Comparison of ENCODE assay signal across 8 mouse cellular contexts in genomic region chr13:102665588-102666232, GRCm38 (mm10). TPM values are rescaled to one million over a fixed set of nuclear protein-coding genes. Genes with fewer than 3 reads are reported as not detected.
DNase-seq lines count a peak whose midpoint lies in the region; ATAC-seq and TF ChIP-seq lines count a peak whose summit lies in the region.

No protein-coding gene starts in this region.

- no peak for TF ChIP-seq EP300 in heart, postnatal 0 days (IDR thresholded peaks at IDR 0.05; ENCODE audit: low read depth)

- H3K9ac ChIP-seq in heart, postnatal 0 days (replicated peaks; ENCODE audit: low read depth, low read length): no peak overlapping the region
- no peak overlapping the region for H3K9ac ChIP-seq in intestine, embryonic 14.5 days (ENCODE audit: low read length)
- no peak overlapping the region for H3K9ac ChIP-seq in midbrain, postnatal 0 days (replicated peaks; ENCODE audit: low read length, poor library complexity, severe bottlenecking)

- H3K36me3 ChIP-seq in heart, postnatal 0 days (replicated peaks; ENCODE audit: control insufficient read depth, insufficient read depth, low read length): no peaks in the 10 kb centered on the region
- no peaks in the 10 kb centered on the region for H3K36me3 ChIP-seq in intestine, embryonic 14.5 days (ENCODE audit: control insufficient read depth, insufficient read depth, low read length)
- H3K36me3 ChIP-seq in midbrain, postnatal 0 days (ENCODE audit: insufficient read depth, low read length): no peaks in the 10 kb centered on the region

- 36% methylated on average over 18 of the region's 18 CpGs for WGBS in heart, postnatal 0 days
- 53% methylated on average over 18 of the region's 18 CpGs for WGBS in intestine, embryonic 14.5 days
- WGBS in midbrain, postnatal 0 days: 57% methylated on average over 18 of the region's 18 CpGs

- H3K4me2 ChIP-seq in heart, postnatal 0 days (ENCODE audit: low read depth, low read length): peak overlapping the region; percentile 56
- H3K4me2 ChIP-seq in intestine, embryonic 14.5 days (ENCODE audit: low read length): peak overlapping the region; percentile 30
- H3K4me2 ChIP-seq in midbrain, postnatal 0 days (ENCODE audit: low read depth, low read length, poor library complexity, severe bottlenecking): peak overlapping the region; percentile 23; the same call in 1 of the 2 replicates

- peak overlapping the region; percentile 10; the same call in 1 of the 2 replicates for H3K4me3 ChIP-seq in heart, postnatal 0 days (ENCODE audit: low read depth, low read length)
- H3K4me3 ChIP-seq in intestine, embryonic 14.5 days (ENCODE audit: low read depth, low read length): no peak overlapping the region
- H3K4me3 ChIP-seq in midbrain, postnatal 0 days (ENCODE audit: low read depth, low read length): no peak overlapping the region

- no peaks in the 10 kb centered on the region for H3K9me3 ChIP-seq in heart, postnatal 0 days (replicated peaks; ENCODE audit: control insufficient read depth, low read length)
- no peaks in the 10 kb centered on the region for H3K9me3 ChIP-seq in intestine, embryonic 14.5 days (ENCODE audit: control insufficient read depth, low read length)
- H3K9me3 ChIP-seq in midbrain, postnatal 0 days (ENCODE audit: low read length): no peaks in the 10 kb centered on the region

- DNase-seq in heart, postnatal 0 days (ENCODE audit: low spot score): no peak
- no peak for DNase-seq in heart, postnatal 10 days
- DNase-seq in c-Kit-positive CD71-negative TER-119-negative erythroid progenitor cells, embryonic 14.5 days (ENCODE audit: low read depth): peak; percentile 59
- no peak for DNase-seq in intestine, embryonic 14.5 days (ENCODE audit: low spot score)
- no peak for DNase-seq in midbrain, postnatal 0 days (ENCODE audit: low spot score)
- no peak for DNase-seq in ovary, postnatal 10 days (ENCODE audit: low spot score)
- DNase-seq in cerebellum, postnatal 4 days (ENCODE audit: low spot score in 2 of 2): no peak
- DNase-seq in yolk sac, embryonic 10.5 days (ENCODE audit: low spot score): no peak

- H3K27ac ChIP-seq in heart, postnatal 0 days (ENCODE audit: low read depth): no peak overlapping the region
- no peak overlapping the region for H3K27ac ChIP-seq in intestine, embryonic 14.5 days (ENCODE audit: low read depth)
- H3K27ac ChIP-seq in midbrain, postnatal 0 days (ENCODE audit: low read depth, low read length): no peak overlapping the region

- no peak for ATAC-seq in heart, postnatal 0 days (ENCODE audit: insufficient read depth, low read depth)
- no peak for ATAC-seq in intestine, embryonic 14.5 days (replicated peaks; ENCODE audit: low FRiP score, low TSS enrichment, low read depth)
- ATAC-seq in midbrain, postnatal 0 days (ENCODE audit: low FRiP score): no peak

- H3K4me1 ChIP-seq in heart, postnatal 0 days (ENCODE audit: control insufficient read depth, insufficient read depth): peaks cover 6% of the 10 kb centered on the region
- H3K4me1 ChIP-seq in intestine, embryonic 14.5 days (replicated peaks; ENCODE audit: control insufficient read depth, insufficient read depth, low read length): no peaks in the 10 kb centered on the region
- no peaks in the 10 kb centered on the region for H3K4me1 ChIP-seq in midbrain, postnatal 0 days (ENCODE audit: insufficient read depth, low read length)

- no peak for TF ChIP-seq CTCF in heart, postnatal 0 days (IDR thresholded peaks at IDR 0.05; ENCODE audit: low read depth)
- TF ChIP-seq CTCF in midbrain, postnatal 0 days (IDR thresholded peaks at IDR 0.05): no peak

- intact Hi-C loops in heart, postnatal 10 days (cut with DNase I): no loop called here

- H3K27me3 ChIP-seq in heart, postnatal 0 days (ENCODE audit: control insufficient read depth, insufficient read depth, low read length): no peaks in the 10 kb centered on the region
- no peaks in the 10 kb centered on the region for H3K27me3 ChIP-seq in intestine, embryonic 14.5 days (replicated peaks; ENCODE audit: control insufficient read depth, insufficient read depth, low read length)
- H3K27me3 ChIP-seq in midbrain, postnatal 0 days (ENCODE audit: insufficient read depth, low read length): no peaks in the 10 kb centered on the region

RNA-seq across cellular contexts. Expression of gene Cd180, which starts 27.6 kb away (rescaled TPM):
- total RNA-seq in heart, postnatal 0 days (2014; rRNA removed; ENCODE audit: low replicate concordance): not detected in 2 replicates
- polyA plus RNA-seq in heart, postnatal 0 days (2015; fragmentation: Nextera tagmentation; extraction: Ambion mirVana): 0.14 and 0.40 TPM in 2 replicates
- total RNA-seq in heart, postnatal 10 days (2021): under 1 TPM; 0.87 to 0.98 TPM
- polyA plus RNA-seq in intestine, embryonic 14.5 days (2014; fragmentation: Nextera tagmentation; extraction: Ambion mirVana): 0.51 and 0.55 TPM in 2 replicates
- total RNA-seq in midbrain, postnatal 0 days (2014; rRNA removed): 1.3 and 3.2 TPM in 2 replicates
- 0.58 and 0.60 TPM in 2 replicates for polyA plus RNA-seq in midbrain, postnatal 0 days (2015; fragmentation: Nextera tagmentation; extraction: Ambion mirVana)
